Mouse (Mus musculus) limb, embryonic 14.5 days (tissue): ENCODE data around the gene Pakap. TPM values are rescaled to one million over a fixed set of nuclear protein-coding genes. Genes with fewer than 3 reads are reported as not detected.
"Not testable (repeated sequence)": the region's sequence is repeated elsewhere in the genome, so short reads cannot be mapped to it uniquely, and the experiment has no call there.

Source experiments
- ATAC-seq: fragments of 200-750 bp; cut with Nextera tagmentation; 2 replicates; pipeline ENCODE4 v1.8.0; 2017; ENCODE audit warnings: low read depth, moderate number of reproducible peaks, moderate TSS enrichment; ENCODE audit not compliant: low FRiP score
- DNase-seq: peaks from one replicate; pipeline ENCODE4 v3.0.0-alpha.2; 2015; ENCODE audit warnings: low spot score
- H3K27ac ChIP-seq: fragments of 300-500 bp; sonication (generic); replicated peaks from 2 replicates; pipeline ENCODE4 v1.5.1; 2014; ENCODE audit warnings: low read depth, mild to moderate bottlenecking, low read length, moderate library complexity, mixed read lengths
- H3K27me3 ChIP-seq: fragments of 300-500 bp; sonication (generic); 2 replicates; pipeline ENCODE4 v1.6.1; 2014; ENCODE audit warnings: low read length, mixed read lengths; ENCODE audit not compliant: control insufficient read depth, insufficient read depth
- H3K36me3 ChIP-seq: fragments of 300-500 bp; sonication (generic); 2 replicates; pipeline ENCODE4 v1.6.1; 2014; ENCODE audit warnings: mild to moderate bottlenecking, low read length, moderate library complexity, mixed read lengths; ENCODE audit not compliant: control insufficient read depth, insufficient read depth
- H3K4me1 ChIP-seq: fragments of 300-500 bp; sonication (generic); 2 replicates; pipeline ENCODE4 v1.6.1; 2014; ENCODE audit warnings: antibody characterized with exemption, low read length, mixed read lengths; ENCODE audit not compliant: control insufficient read depth, insufficient read depth
- H3K4me2 ChIP-seq: fragments of 300-500 bp; sonication (generic); replicated peaks from 2 replicates; pipeline ENCODE4 v1.6.1; 2014; ENCODE audit warnings: low read depth, mild to moderate bottlenecking, low read length, moderate library complexity; ENCODE audit not compliant: severe bottlenecking
- H3K4me3 ChIP-seq: fragments of 300-500 bp; sonication (generic); replicated peaks from 2 replicates; pipeline ENCODE4 v1.5.1; 2014; ENCODE audit warnings: low read length
- H3K9ac ChIP-seq: fragments of 300-500 bp; sonication (generic); 2 replicates; pipeline ENCODE4 v1.6.1; 2014; ENCODE audit warnings: mild to moderate bottlenecking, low read depth, low read length, moderate library complexity; ENCODE audit not compliant: severe bottlenecking
- H3K9me3 ChIP-seq: fragments of 300-500 bp; sonication (generic); 2 replicates; pipeline ENCODE4 v1.6.1; 2016; ENCODE audit warnings: low read length; ENCODE audit not compliant: control insufficient read depth
- POLR2A ChIP-seq: fragments of 200-500 bp; IDR thresholded peaks from 2 replicates; pipeline ENCODE4 v1.8.0; 2012; ENCODE audit warnings: inconsistent platforms, mild to moderate bottlenecking, moderate library complexity, borderline replicate concordance; ENCODE audit not compliant: insufficient read depth, insufficient read length; ENCODE audit errors: extremely low read depth
- WGBS: fragments of 180-500 bp; shearing (Covaris S2); extraction: QIAGEN DNeasy Blood & Tissue Kit; methylation state at CpG from one replicate; pipeline ENCODE4 v1.1.7; 2014; 5-methylcytosine and 5-hydroxymethylcytosine counted together
- polyA plus RNA-seq, 2 experiments: library from polyadenylated mRNA; depleted of rRNA in 1 of 2; stranded (reverse) in 1 of 2; unstranded in 1 of 2; fragments of >200 nt; fragmentation: Nextera tagmentation in 1 of 2; extraction: Ambion mirVana in 1 of 2; gene quantifications; 2 replicates each; pipeline versions ENCODE4 v1.2.1 to v1.2.3; 2012 to 2014

Gene Pakap
- polyA plus RNA-seq, 2 experiments: 6.4 to 26.9 TPM

- Histone ChIP-seq H3K9ac (no peak overlapping the region), H3K36me3 (no peaks in the 10 kb centered on the region), H3K4me3 (no peak overlapping the region), H3K4me1 (peaks cover 16% of the 10 kb centered on the region), H3K27me3 (no peaks in the 10 kb centered on the region), H3K9me3 (no peaks in the 10 kb centered on the region), H3K4me2 (no peak overlapping the region), H3K27ac (no peak overlapping the region)
- no peak for TF ChIP-seq POLR2A
- DNase-seq (no peak), ATAC-seq (no peak)
- 88% methylated on average over 3 of the region's 3 CpGs for WGBS
Measured at GRCm38 (mm10) chr4:57886888-57887230, 318.9 kb downstream of the Pakap start.

- Histone ChIP-seq H3K27me3 (no peaks in the 10 kb centered on the region), H3K4me2 (no peak overlapping the region), H3K9ac (no peak overlapping the region), H3K9me3 (no peaks in the 10 kb centered on the region), H3K36me3 (peaks cover 4% of the 10 kb centered on the region; the same call in 1 of the 2 replicates), H3K4me1 (peaks cover 18% of the 10 kb centered on the region), H3K4me3 (no peak overlapping the region), H3K27ac (no peak overlapping the region)
- TF ChIP-seq POLR2A: no peak
- ATAC-seq (no peak), DNase-seq (no peak)
- 88% methylated on average over 2 of the region's 2 CpGs for WGBS
Measured at GRCm38 (mm10) chr4:57888246-57888645, 320.3 kb downstream of the Pakap start.

GRCm38 (mm10) chr4:57888978-57889377, 321.0 kb downstream of the Pakap start:
- H3K4me3 ChIP-seq, H3K36me3 ChIP-seq, H3K27me3 ChIP-seq, H3K9me3 ChIP-seq, H3K27ac ChIP-seq, H3K4me2 ChIP-seq, H3K9ac ChIP-seq, DNase-seq, ATAC-seq: not testable (repeated sequence)
- H3K4me1 ChIP-seq: peaks cover 11% of the 10 kb centered on the region
- WGBS: 92% methylated on average over 1 of the region's 1 CpGs

GRCm38 (mm10) chr4:57889773-57890172, 321.8 kb downstream of the Pakap start:
- Histone ChIP-seq H3K9me3 (no peaks in the 10 kb centered on the region), H3K9ac (no peak overlapping the region), H3K36me3 (peaks cover 6% of the 10 kb centered on the region; the same call in 1 of the 2 replicates), H3K4me3 (no peak overlapping the region), H3K4me2 (no peak overlapping the region), H3K4me1 (peaks cover 6% of the 10 kb centered on the region; the same call in 1 of the 2 replicates), H3K27me3 (no peaks in the 10 kb centered on the region), H3K27ac (no peak overlapping the region)
- WGBS: 85% methylated on average over 8 of the region's 8 CpGs
- ATAC-seq (no peak), DNase-seq (no peak)
- no peak for TF ChIP-seq POLR2A

GRCm38 (mm10) chr4:57892001-57892586, 324.1 kb downstream of the Pakap start:
- Histone ChIP-seq H3K4me1 (peaks cover 3% of the 10 kb centered on the region; the same call in 1 of the 2 replicates), H3K4me3 (no peak overlapping the region), H3K27ac (no peak overlapping the region), H3K4me2 (no peak overlapping the region), H3K9me3 (no peaks in the 10 kb centered on the region), H3K36me3 (peaks cover 6% of the 10 kb centered on the region; the same call in 1 of the 2 replicates), H3K27me3 (no peaks in the 10 kb centered on the region), H3K9ac (no peak overlapping the region)
- no peak for TF ChIP-seq POLR2A
- WGBS: 58% methylated on average over 10 of the region's 10 CpGs
- DNase-seq (no peak), ATAC-seq (no peak; the same call in 1 of the 2 replicates)
